Mouse (Mus musculus): ENCODE results near the gene Wdr24.

Gene Wdr24

DNA sequence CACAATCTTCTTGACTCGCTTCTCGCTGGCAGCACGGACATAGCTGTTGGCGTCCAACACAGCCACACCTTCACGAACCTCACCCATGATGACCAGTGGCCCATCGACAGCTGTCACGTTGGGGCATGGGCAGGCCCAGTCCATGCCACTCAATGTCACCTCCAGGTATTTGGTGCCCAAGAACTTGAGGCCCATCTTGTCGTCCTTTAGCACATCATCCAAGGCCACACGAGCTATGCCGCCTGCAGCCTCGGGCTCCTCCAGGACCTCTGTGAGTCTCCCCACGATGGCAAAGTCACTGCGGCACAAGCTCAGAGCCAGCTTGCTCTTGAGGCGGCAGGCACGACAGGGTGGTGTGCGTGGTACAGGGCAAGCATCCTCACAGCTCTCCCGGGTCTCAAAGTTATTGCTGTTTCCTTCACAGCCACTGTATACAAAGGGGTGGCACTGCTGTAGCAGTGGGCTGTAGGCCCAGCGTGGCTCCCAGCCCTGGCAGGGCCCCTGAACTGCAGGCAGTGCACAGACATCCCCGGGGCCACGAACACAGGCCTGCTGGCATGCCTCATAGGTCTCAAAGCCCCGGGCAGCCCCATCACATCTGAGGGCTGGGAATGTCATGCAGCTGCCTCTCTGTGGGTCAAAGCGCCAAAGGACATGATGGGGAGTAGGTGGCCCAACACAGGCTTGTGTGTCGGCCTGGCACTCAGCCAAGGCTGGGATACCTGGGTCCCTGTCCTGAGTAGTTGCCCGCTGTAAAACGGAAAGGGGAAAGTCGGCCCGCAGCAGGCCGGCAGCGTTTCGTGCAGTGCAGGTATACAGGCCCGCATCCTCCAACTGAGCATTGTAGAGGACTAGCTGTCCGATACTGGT lies 54.5 kb downstream of the Wdr24 start:
- DNase-seq (ENCODE audit: low spot score) = no peak
